Mouse (Mus musculus) forebrain, embryonic 11.5 days (tissue): Measurements from ENCODE around the gene Clic6. TPM values are rescaled to one million over a fixed set of nuclear protein-coding genes. Genes with fewer than 3 reads are reported as not detected.
A peak's percentile ranks its signal among the peaks of the same experiment; 100 is the strongest.

Experiments
- ATAC-seq: fragments of 200-750 bp; cut with Nextera tagmentation; replicated peaks from 2 replicates; pipeline ENCODE4 v1.8.0; 2017; ENCODE audit warnings: moderate TSS enrichment; ENCODE audit not compliant: low FRiP score
- DNase-seq: peaks from one replicate; pipeline ENCODE4 v3.0.0-alpha.2; 2017; ENCODE audit warnings: low spot score
- H3K27ac ChIP-seq: fragments of 300-500 bp; sonication (generic); 2 replicates; pipeline ENCODE4 v1.5.1; 2014; ENCODE audit warnings: low read depth, low read length
- H3K27me3 ChIP-seq: fragments of 300-500 bp; sonication (generic); 2 replicates; pipeline ENCODE4 v1.6.1; 2014; ENCODE audit warnings: mild to moderate bottlenecking, low read length, mixed read lengths; ENCODE audit not compliant: control insufficient read depth, insufficient read depth
- H3K36me3 ChIP-seq: fragments of 300-500 bp; sonication (generic); 2 replicates; pipeline ENCODE4 v1.6.1; 2014; ENCODE audit warnings: mild to moderate bottlenecking, low read length, moderate library complexity, mixed read lengths; ENCODE audit not compliant: control insufficient read depth, insufficient read depth
- H3K4me1 ChIP-seq: fragments of 300-500 bp; sonication (generic); replicated peaks from 2 replicates; pipeline ENCODE4 v1.6.1; 2014; ENCODE audit warnings: low read length, mixed read lengths; ENCODE audit not compliant: control insufficient read depth, insufficient read depth
- H3K4me2 ChIP-seq: fragments of 300-500 bp; sonication (generic); 2 replicates; pipeline ENCODE4 v1.6.1; 2014; ENCODE audit warnings: low read depth, mild to moderate bottlenecking, low read length, moderate library complexity, mixed read lengths; ENCODE audit not compliant: severe bottlenecking
- H3K4me3 ChIP-seq: fragments of 300-500 bp; sonication (generic); 2 replicates; pipeline ENCODE4 v1.5.1; 2014; ENCODE audit warnings: low read depth, low read length
- H3K9ac ChIP-seq: fragments of 300-500 bp; sonication (generic); 2 replicates; pipeline ENCODE4 v1.6.1; 2014; ENCODE audit warnings: low read length
- H3K9me3 ChIP-seq: fragments of 300-500 bp; sonication (generic); 2 replicates; pipeline ENCODE4 v1.6.1; 2016; ENCODE audit warnings: low read length, mixed read lengths; ENCODE audit not compliant: control insufficient read depth
- WGBS: fragments of 180-500 bp; shearing (Covaris S2); extraction: QIAGEN DNeasy Blood & Tissue Kit; methylation state at CpG from one replicate; pipeline ENCODE4 v1.1.7; 2014; 5-methylcytosine and 5-hydroxymethylcytosine counted together
- polyA plus RNA-seq: library from polyadenylated mRNA; unstranded; fragments of >200 nt; fragmentation: Nextera tagmentation; extraction: Ambion mirVana; gene quantifications from 2 replicates; pipeline ENCODE4 v1.2.1, GENCODE M21; 2014

Gene Clic6
- 3.1 and 4.1 TPM in 2 replicates for polyA plus RNA-seq

- Histone ChIP-seq H3K9ac (no peak within 1 kb of the TSS), H3K4me3 (no peak within 1 kb of the TSS), H3K27me3 (no peaks in the 10 kb centered on the region), H3K4me2 (no peak within 1 kb of the TSS), H3K36me3 (no peaks in the 10 kb centered on the region), H3K9me3 (no peaks in the 10 kb centered on the region), H3K27ac (no peak within 1 kb of the TSS), H3K4me1 (no peaks in the 10 kb centered on the region)
- no peak for DNase-seq
- WGBS: 87% methylated on average over 5 of the region's 5 CpGs
- ATAC-seq: no peak
Measured at GRCm38 (mm10) chr16:92485436-92485835, at the start of gene Clic6. Gene Clic6, plus strand, starts transcription at chr16:92485736.

- Histone ChIP-seq H3K9me3 (no peaks in the 10 kb centered on the region), H3K9ac (no peak overlapping the region), H3K36me3 (no peaks in the 10 kb centered on the region), H3K27me3 (no peaks in the 10 kb centered on the region), H3K27ac (no peak overlapping the region), H3K4me1 (no peaks in the 10 kb centered on the region), H3K4me3 (no peak overlapping the region), H3K4me2 (no peak overlapping the region)
- DNase-seq (no peak), ATAC-seq (no peak)
- 78% methylated on average over 2 of the region's 2 CpGs for WGBS
Measured at GRCm38 (mm10) chr16:92439775-92440174, 45.8 kb upstream of the Clic6 start.

GRCm38 (mm10) chr16:92440229-92440628 lies 45.3 kb upstream of the Clic6 start:
- H3K36me3 ChIP-seq: no peaks in the 10 kb centered on the region
- H3K9ac ChIP-seq: no peak overlapping the region
- no peak overlapping the region for H3K4me2 ChIP-seq
- no peak overlapping the region for H3K27ac ChIP-seq
- 77% methylated on average over 8 of the region's 8 CpGs for WGBS
- H3K9me3 ChIP-seq: no peaks in the 10 kb centered on the region
- DNase-seq (no peak), ATAC-seq (no peak)
- H3K27me3 ChIP-seq: no peaks in the 10 kb centered on the region
- H3K4me3 ChIP-seq: no peak overlapping the region
- no peaks in the 10 kb centered on the region for H3K4me1 ChIP-seq

DNA sequence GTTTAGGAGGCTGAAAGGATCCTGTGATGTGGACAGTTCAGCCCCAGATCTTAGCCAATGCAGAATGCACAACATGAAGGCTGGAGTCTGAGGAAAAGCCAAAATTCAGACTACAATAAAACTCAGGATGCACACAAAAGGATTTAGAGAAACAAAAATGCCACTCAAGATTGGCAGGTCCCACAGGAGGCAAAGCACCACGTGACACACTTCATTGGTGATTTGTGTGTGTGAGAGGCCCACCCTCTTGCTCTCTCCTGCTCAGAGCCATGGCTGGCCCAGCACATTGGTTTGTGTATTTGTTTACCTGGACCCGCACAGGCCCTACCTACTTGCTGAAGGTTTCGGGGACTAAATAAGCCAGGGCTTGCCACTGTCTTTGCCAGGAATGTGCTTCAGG lies 44.3 kb upstream of the Clic6 start:
- Histone ChIP-seq H3K9ac (no peak overlapping the region), H3K4me2 (no peak overlapping the region), H3K27me3 (no peaks in the 10 kb centered on the region), H3K9me3 (no peaks in the 10 kb centered on the region), H3K27ac (no peak overlapping the region), H3K4me3 (no peak overlapping the region), H3K4me1 (no peaks in the 10 kb centered on the region), H3K36me3 (no peaks in the 10 kb centered on the region)
- ATAC-seq: no peak
- DNase-seq: no peak
- 73% methylated on average over 3 of the region's 3 CpGs for WGBS

- H3K27me3 ChIP-seq: no peaks in the 10 kb centered on the region
- DNase-seq: no peak
- no peaks in the 10 kb centered on the region for H3K4me1 ChIP-seq
- no peak overlapping the region for H3K27ac ChIP-seq
- no peak overlapping the region for H3K9ac ChIP-seq
- no peak overlapping the region for H3K4me3 ChIP-seq
- no peaks in the 10 kb centered on the region for H3K36me3 ChIP-seq
- ATAC-seq: no peak
- no peak overlapping the region for H3K4me2 ChIP-seq
- no peaks in the 10 kb centered on the region for H3K9me3 ChIP-seq
- 95% methylated on average over 11 of the region's 11 CpGs for WGBS
Measured at GRCm38 (mm10) chr16:92442150-92442549, 43.4 kb upstream of the Clic6 start.

DNA sequence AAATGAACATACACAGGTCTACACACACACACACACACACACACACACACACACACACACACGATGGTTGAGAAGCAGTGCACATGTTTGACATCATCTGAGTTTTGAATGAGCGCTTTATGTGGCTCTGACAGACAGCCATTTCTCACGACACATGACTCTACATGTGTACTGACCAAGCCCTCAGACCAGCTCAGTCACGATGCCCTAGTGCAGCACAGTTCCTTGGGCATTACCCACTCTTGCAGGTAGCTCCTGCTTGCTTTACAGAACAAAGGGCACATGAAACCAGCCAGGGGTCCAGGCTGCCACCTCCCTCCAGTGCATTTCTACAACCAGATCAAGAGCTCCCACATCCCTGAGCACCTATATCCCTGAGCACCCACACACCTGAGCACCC lies 42.6 kb upstream of the Clic6 start:
- no peaks in the 10 kb centered on the region for H3K36me3 ChIP-seq
- H3K4me3 ChIP-seq: no peak overlapping the region
- no peaks in the 10 kb centered on the region for H3K27me3 ChIP-seq
- H3K9me3 ChIP-seq: no peaks in the 10 kb centered on the region
- no peak overlapping the region for H3K27ac ChIP-seq
- DNase-seq (no peak), ATAC-seq (no peak)
- no peak overlapping the region for H3K9ac ChIP-seq
- no peak overlapping the region for H3K4me2 ChIP-seq
- WGBS: 93% methylated on average over 4 of the region's 4 CpGs
- no peaks in the 10 kb centered on the region for H3K4me1 ChIP-seq

DNA sequence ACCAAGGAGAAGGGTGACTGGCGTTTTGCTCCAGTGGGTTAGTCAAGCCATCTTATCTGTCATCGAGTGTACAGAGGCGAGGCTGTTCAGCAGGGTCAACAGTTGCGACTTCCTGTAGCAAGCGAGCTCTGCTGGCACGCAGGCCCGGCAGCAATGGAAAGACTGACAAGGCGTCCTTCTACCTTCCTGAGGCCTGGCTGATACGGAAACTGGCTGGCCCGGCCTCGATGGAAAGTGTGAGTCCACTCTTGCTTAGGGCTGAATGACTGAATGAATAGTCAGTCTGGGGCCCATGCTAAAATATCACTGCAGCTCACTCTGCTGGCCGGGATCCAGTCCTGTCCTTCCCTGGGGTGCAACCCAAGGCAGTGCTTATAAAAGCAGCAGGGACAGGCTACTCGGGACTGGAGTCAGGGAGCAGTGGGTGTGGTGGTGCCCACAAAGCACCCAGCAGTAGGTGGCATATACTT lies 41.9 kb upstream of the Clic6 start:
- Histone ChIP-seq H3K9me3 (no peaks in the 10 kb centered on the region), H3K27ac (no peak overlapping the region), H3K36me3 (no peaks in the 10 kb centered on the region), H3K27me3 (no peaks in the 10 kb centered on the region), H3K4me3 (no peak overlapping the region), H3K4me1 (no peaks in the 10 kb centered on the region), H3K9ac (no peak overlapping the region), H3K4me2 (no peak overlapping the region)
- DNase-seq (no peak), ATAC-seq (no peak)
- 78% methylated on average over 13 of the region's 13 CpGs for WGBS

GRCm38 (mm10) chr16:92445377-92445776 lies 40.2 kb upstream of the Clic6 start:
- Histone ChIP-seq H3K9ac (no peak overlapping the region), H3K36me3 (no peaks in the 10 kb centered on the region), H3K4me2 (no peak overlapping the region), H3K9me3 (no peaks in the 10 kb centered on the region), H3K4me1 (no peaks in the 10 kb centered on the region), H3K27me3 (no peaks in the 10 kb centered on the region), H3K4me3 (no peak overlapping the region), H3K27ac (no peak overlapping the region)
- ATAC-seq (0 out of 2 replicates have a peak, but pooled peaks have one; percentile 18), DNase-seq (peak; percentile 63)
- 63% methylated on average over 10 of the region's 10 CpGs for WGBS

DNA sequence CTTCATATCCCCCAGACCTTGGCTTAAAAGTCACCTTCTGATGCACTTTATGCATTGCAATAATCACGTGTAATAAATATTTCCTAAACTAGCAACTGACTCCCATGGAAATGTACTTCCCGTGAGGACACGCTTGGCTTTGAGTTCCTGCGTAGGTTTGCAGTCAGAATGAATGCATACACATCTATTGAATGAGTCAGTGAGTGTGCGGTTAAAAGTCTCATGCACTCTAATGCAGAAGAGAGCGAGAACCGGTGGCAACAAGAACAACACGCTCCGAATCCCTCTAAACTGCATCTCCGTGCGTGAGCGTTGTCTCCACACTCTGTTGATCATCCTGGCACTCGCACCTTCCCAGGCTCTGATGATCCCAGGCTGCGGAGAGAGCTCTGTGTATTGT lies 36.5 kb upstream of the Clic6 start:
- Histone ChIP-seq H3K27ac (no peak overlapping the region), H3K4me2 (no peak overlapping the region), H3K4me3 (no peak overlapping the region), H3K36me3 (no peaks in the 10 kb centered on the region), H3K9ac (no peak overlapping the region), H3K9me3 (no peaks in the 10 kb centered on the region), H3K4me1 (no peaks in the 10 kb centered on the region), H3K27me3 (no peaks in the 10 kb centered on the region)
- 96% methylated on average over 14 of the region's 14 CpGs for WGBS
- no peak for ATAC-seq
- DNase-seq: no peak
